Mouse (Mus musculus) forebrain, embryonic 11.5 days (tissue): ENCODE data around the gene Gpx4. TPM values are rescaled to one million over a fixed set of nuclear protein-coding genes. Genes with fewer than 3 reads are reported as not detected.

Experiments used
- ATAC-seq: fragments of 200-750 bp; cut with Nextera tagmentation; replicated peaks from 2 replicates; pipeline ENCODE4 v1.8.0; 2017; ENCODE audit warnings: moderate TSS enrichment; ENCODE audit not compliant: low FRiP score
- DNase-seq: peaks from one replicate; pipeline ENCODE4 v3.0.0-alpha.2; 2017; ENCODE audit warnings: low spot score
- H3K27ac ChIP-seq: fragments of 300-500 bp; sonication (generic); 2 replicates; pipeline ENCODE4 v1.5.1; 2014; ENCODE audit warnings: low read depth, low read length
- H3K27me3 ChIP-seq: fragments of 300-500 bp; sonication (generic); 2 replicates; pipeline ENCODE4 v1.6.1; 2014; ENCODE audit warnings: mild to moderate bottlenecking, low read length, mixed read lengths; ENCODE audit not compliant: control insufficient read depth, insufficient read depth
- H3K36me3 ChIP-seq: fragments of 300-500 bp; sonication (generic); 2 replicates; pipeline ENCODE4 v1.6.1; 2014; ENCODE audit warnings: mild to moderate bottlenecking, low read length, moderate library complexity, mixed read lengths; ENCODE audit not compliant: control insufficient read depth, insufficient read depth
- H3K4me1 ChIP-seq: fragments of 300-500 bp; sonication (generic); replicated peaks from 2 replicates; pipeline ENCODE4 v1.6.1; 2014; ENCODE audit warnings: low read length, mixed read lengths; ENCODE audit not compliant: control insufficient read depth, insufficient read depth
- H3K4me2 ChIP-seq: fragments of 300-500 bp; sonication (generic); 2 replicates; pipeline ENCODE4 v1.6.1; 2014; ENCODE audit warnings: low read depth, mild to moderate bottlenecking, low read length, moderate library complexity, mixed read lengths; ENCODE audit not compliant: severe bottlenecking
- H3K4me3 ChIP-seq: fragments of 300-500 bp; sonication (generic); 2 replicates; pipeline ENCODE4 v1.5.1; 2014; ENCODE audit warnings: low read depth, low read length
- H3K9ac ChIP-seq: fragments of 300-500 bp; sonication (generic); 2 replicates; pipeline ENCODE4 v1.6.1; 2014; ENCODE audit warnings: low read length
- H3K9me3 ChIP-seq: fragments of 300-500 bp; sonication (generic); 2 replicates; pipeline ENCODE4 v1.6.1; 2016; ENCODE audit warnings: low read length, mixed read lengths; ENCODE audit not compliant: control insufficient read depth
- WGBS: fragments of 180-500 bp; shearing (Covaris S2); extraction: QIAGEN DNeasy Blood & Tissue Kit; methylation state at CpG from one replicate; pipeline ENCODE4 v1.1.7; 2014; 5-methylcytosine and 5-hydroxymethylcytosine counted together
- polyA plus RNA-seq: library from polyadenylated mRNA; unstranded; fragments of >200 nt; fragmentation: Nextera tagmentation; extraction: Ambion mirVana; gene quantifications from 2 replicates; pipeline ENCODE4 v1.2.1, GENCODE M21; 2014

Gpx4 gene
- polyA plus RNA-seq, 1 experiment from 2014 or later: 516 TPM

GRCm38 (mm10) chr10:80025463-80025862 is 21.5 kb upstream of the Gpx4 start:
- H3K27ac ChIP-seq: no peak overlapping the region
- H3K4me3 ChIP-seq: no peak overlapping the region
- DNase-seq: no peak
- no peaks in the 10 kb centered on the region for H3K36me3 ChIP-seq
- peak; percentile 3; the same call in 1 of the 2 replicates for ATAC-seq
- no peaks in the 10 kb centered on the region for H3K4me1 ChIP-seq
- no peaks in the 10 kb centered on the region for H3K27me3 ChIP-seq
- 80% methylated on average over 10 of the region's 10 CpGs for WGBS
- no peaks in the 10 kb centered on the region for H3K9me3 ChIP-seq
- no peak overlapping the region for H3K4me2 ChIP-seq
- no peak overlapping the region for H3K9ac ChIP-seq

GRCm38 (mm10) chr10:80025889-80026288 is 21.1 kb upstream of the Gpx4 start:
- 60% methylated on average over 12 of the region's 12 CpGs for WGBS
- Histone ChIP-seq H3K9ac (no peak overlapping the region), H3K27ac (no peak overlapping the region), H3K9me3 (no peaks in the 10 kb centered on the region), H3K4me1 (no peaks in the 10 kb centered on the region), H3K4me2 (no peak overlapping the region), H3K4me3 (no peak overlapping the region), H3K36me3 (no peaks in the 10 kb centered on the region), H3K27me3 (no peaks in the 10 kb centered on the region)
- DNase-seq (no peak), ATAC-seq (peak; percentile 49)

- 73% methylated on average over 20 of the region's 20 CpGs for WGBS
- H3K4me1 ChIP-seq: no peaks in the 10 kb centered on the region
- H3K36me3 ChIP-seq: no peaks in the 10 kb centered on the region
- no peaks in the 10 kb centered on the region for H3K27me3 ChIP-seq
- ATAC-seq: 0 out of 2 replicates have a peak, but pooled peaks have one; percentile 43
- H3K4me2 ChIP-seq: no peak overlapping the region
- no peak overlapping the region for H3K4me3 ChIP-seq
- DNase-seq: no peak
- no peak overlapping the region for H3K27ac ChIP-seq
- H3K9ac ChIP-seq: no peak overlapping the region
- no peaks in the 10 kb centered on the region for H3K9me3 ChIP-seq
Observed at GRCm38 (mm10) chr10:80027681-80028520, 19.1 kb upstream of the Gpx4 start.

- H3K27ac ChIP-seq: no peak overlapping the region
- no peak for DNase-seq
- H3K4me2 ChIP-seq: no peak overlapping the region
- H3K9ac ChIP-seq: no peak overlapping the region
- H3K9me3 ChIP-seq: no peaks in the 10 kb centered on the region
- no peak overlapping the region for H3K4me3 ChIP-seq
- no peaks in the 10 kb centered on the region for H3K27me3 ChIP-seq
- no peaks in the 10 kb centered on the region for H3K36me3 ChIP-seq
- WGBS: 93% methylated on average over 13 of the region's 13 CpGs
- H3K4me1 ChIP-seq: no peaks in the 10 kb centered on the region
- ATAC-seq: no peak
Observed at GRCm38 (mm10) chr10:80028521-80028846, 18.5 kb upstream of the Gpx4 start.

- Histone ChIP-seq H3K27ac (no peak overlapping the region), H3K9ac (no peak overlapping the region)
Observed at GRCm38 (mm10) chr10:80030191-80030590, 16.8 kb upstream of the Gpx4 start.

GRCm38 (mm10) chr10:80030736-80031135 is 16.2 kb upstream of the Gpx4 start:
- no peak overlapping the region for H3K27ac ChIP-seq
- H3K36me3 ChIP-seq: peaks cover 3% of the 10 kb centered on the region; the same call in 1 of the 2 replicates
- H3K27me3 ChIP-seq: no peaks in the 10 kb centered on the region
- 89% methylated on average over 17 of the region's 17 CpGs for WGBS
- DNase-seq (no peak), ATAC-seq (no peak)
- H3K4me2 ChIP-seq: no peak overlapping the region
- no peaks in the 10 kb centered on the region for H3K9me3 ChIP-seq
- no peak overlapping the region for H3K9ac ChIP-seq
- H3K4me3 ChIP-seq: no peak overlapping the region
- H3K4me1 ChIP-seq: no peaks in the 10 kb centered on the region

More at GRCm38 (mm10) chr10:80030191-80030590, 16.8 kb upstream of the Gpx4 start:
- H3K9me3 ChIP-seq: no peaks in the 10 kb centered on the region
- no peaks in the 10 kb centered on the region for H3K4me1 ChIP-seq
- peaks cover 1% of the 10 kb centered on the region; the same call in 1 of the 2 replicates for H3K36me3 ChIP-seq
- no peaks in the 10 kb centered on the region for H3K27me3 ChIP-seq
- DNase-seq (no peak), ATAC-seq (no peak)
- WGBS: 93% methylated on average over 7 of the region's 9 CpGs
- H3K4me2 ChIP-seq: no peak overlapping the region
- H3K4me3 ChIP-seq: no peak overlapping the region

GRCm38 (mm10) chr10:80032799-80033480 is 14.0 kb upstream of the Gpx4 start:
- H3K36me3 ChIP-seq: peaks cover 5% of the 10 kb centered on the region; the same call in 1 of the 2 replicates
- ATAC-seq: no peak
- no peaks in the 10 kb centered on the region for H3K9me3 ChIP-seq
- H3K4me1 ChIP-seq: peaks cover under 1% of the 10 kb centered on the region
- no peaks in the 10 kb centered on the region for H3K27me3 ChIP-seq
- H3K4me2 ChIP-seq: no peak overlapping the region
- WGBS: 69% methylated on average over 5 of the region's 5 CpGs
- H3K27ac ChIP-seq: no peak overlapping the region
- no peak overlapping the region for H3K4me3 ChIP-seq
- DNase-seq: no peak
- H3K9ac ChIP-seq: no peak overlapping the region

GRCm38 (mm10) chr10:80033511-80034391 is 13.2 kb upstream of the Gpx4 start:
- H3K9me3 ChIP-seq: no peaks in the 10 kb centered on the region
- no peak overlapping the region for H3K4me2 ChIP-seq
- H3K27ac ChIP-seq: no peak overlapping the region
- DNase-seq (no peak), ATAC-seq (no peak)
- no peaks in the 10 kb centered on the region for H3K27me3 ChIP-seq
- peaks cover 5% of the 10 kb centered on the region; the same call in 1 of the 2 replicates for H3K36me3 ChIP-seq
- WGBS: 57% methylated on average over 9 of the region's 9 CpGs
- H3K4me3 ChIP-seq: no peak overlapping the region
- H3K9ac ChIP-seq: no peak overlapping the region
- peaks cover 9% of the 10 kb centered on the region for H3K4me1 ChIP-seq
